In genomic region chr15:100686434-100686833, GRCm38 (mm10) we compare ENCODE assay signal across 11 mouse cellular contexts. TPM values are rescaled to one million over a fixed set of nuclear protein-coding genes. Genes with fewer than 3 reads are reported as not detected.
DNase-seq lines count a peak whose midpoint lies in the region; ATAC-seq and TF ChIP-seq lines count a peak whose summit lies in the region.
"Had no signal": no experiment of that assay in that cellular context is flagged by ENCODE, and none has a peak within 500 bp of the region (broad histone marks: within the 10 kb centered on the region; RNA-seq: fewer than 3 reads in every experiment).

No protein-coding gene starts in this region.

- H3K79me3 ChIP-seq in C2C12 (ENCODE audit: low read depth): peaks cover 2% of the 10 kb centered on the region

- peaks cover 19% of the 10 kb centered on the region for H3K79me2 ChIP-seq in C2C12 (ENCODE audit: control insufficient read depth, insufficient read depth)

- H3K27me3 ChIP-seq in C2C12 (ENCODE audit: control insufficient read depth, insufficient read depth, insufficient read length): no peaks in the 10 kb centered on the region

- no peaks in the 10 kb centered on the region for H3K36me3 ChIP-seq in C2C12 (ENCODE audit: control insufficient read depth, insufficient read depth)
- H3K36me3 ChIP-seq: midbrain, embryonic 12.5 days had no signal

- DNase-seq in MN1 (ENCODE audit: low spot score): peak; percentile 55
- DNase-seq in gastrocnemius, adult 18-20 months (ENCODE audit: low spot score): no peak
- DNase-seq in left cerebral cortex, adult 11 months (ENCODE audit: low spot score): no peak
- no peak for DNase-seq in kidney, postnatal 14 days
- DNase-seq: cerebellum, postnatal 25 days; heart, postnatal 36 days; lung, postnatal 10 days had no signal

- peak overlapping the region; percentile 28 for H3K4me3 ChIP-seq in C2C12 (ENCODE audit: insufficient read depth, poor library complexity, severe bottlenecking)
- H3K4me3 ChIP-seq: midbrain, embryonic 12.5 days had no signal

- TF ChIP-seq CTCF in C2C12 (IDR thresholded peaks at IDR 0.05; ENCODE audit: control insufficient read depth, insufficient read depth, insufficient read length): no peak

- peak overlapping the region; percentile 26 for H3ac ChIP-seq in C2C12 (ENCODE audit: control insufficient read depth, insufficient read length, low read depth)

- ATAC-seq in erythroid progenitor cell, adult 5-6 weeks (replicated peaks; ENCODE audit: low FRiP score, poor library complexity, severe bottlenecking): 0 out of 2 replicates have a peak, but pooled peaks have one; percentile 17
- peak; percentile 22 for ATAC-seq in megakaryocyte-erythroid progenitor cell, adult 5-6 weeks (replicated peaks; ENCODE audit: low FRiP score, low TSS enrichment, poor library complexity, severe bottlenecking)

TF ChIP-seq in C2C12, 6 proteins besides CTCF, POLR2A, EP300 and RAD21:
- no peak for TF ChIP-seq CEBPB (IDR thresholded peaks at IDR 0.05; ENCODE audit: low read depth)
- no peak for TF ChIP-seq MYOD1 (IDR thresholded peaks at IDR 0.05; ENCODE audit: control insufficient read depth, insufficient read length, low read depth)
- no peak for TF ChIP-seq MAX (IDR thresholded peaks at IDR 0.05)

RNA-seq across cellular contexts. Expression of gene Cela1, which starts 1.3 kb away (rescaled TPM):
- polyA plus RNA-seq in C2C12 (2012; fragmentation: generic; extraction: Trizol): 32.1 TPM
- total RNA-seq in erythroid progenitor cell, adult 5-6 weeks (2015; ENCODE audit: low replicate concordance): 56.2 and 77.8 TPM in 2 replicates
- total RNA-seq in erythroid progenitor cell, adult 5-6 weeks (2017; ENCODE audit: low replicate concordance): 26.6 and 30.5 TPM in 2 replicates
- 124 and 168 TPM in 2 replicates for total RNA-seq in megakaryocyte-erythroid progenitor cell, adult 5-6 weeks (2014; fragmentation: Nextera tagmentation)
- total RNA-seq in megakaryocyte-erythroid progenitor cell, adult 5-6 weeks (2017): 87.7 and 112 TPM in 2 replicates
- total RNA-seq in gastrocnemius, adult 18-20 months (2021): 1 to 10 TPM; 1.2 TPM

RNA-seq across cellular contexts. Expression of gene Bin2, which starts 17.1 kb away (rescaled TPM):
- polyA plus RNA-seq in C2C12 (2012; fragmentation: generic; extraction: Trizol): not detected
- 29.8 and 50.5 TPM in 2 replicates for total RNA-seq in erythroid progenitor cell, adult 5-6 weeks (2015; ENCODE audit: low replicate concordance)
- 18.3 and 37.0 TPM in 2 replicates for total RNA-seq in erythroid progenitor cell, adult 5-6 weeks (2017; ENCODE audit: low replicate concordance)
- total RNA-seq in megakaryocyte-erythroid progenitor cell, adult 5-6 weeks (2014; fragmentation: Nextera tagmentation): 33.2 and 37.0 TPM in 2 replicates
- total RNA-seq in megakaryocyte-erythroid progenitor cell, adult 5-6 weeks (2017): 57.3 and 57.4 TPM in 2 replicates
- under 1 TPM; 0.37 to 0.50 TPM for total RNA-seq in gastrocnemius, adult 18-20 months (2021)

RNA-seq across cellular contexts. Expression of gene Galnt6, which starts 42.7 kb away (rescaled TPM):
- polyA plus RNA-seq in C2C12 (2012; fragmentation: generic; extraction: Trizol): 0.29 TPM
- total RNA-seq in erythroid progenitor cell, adult 5-6 weeks (2015; ENCODE audit: low replicate concordance): 1.3 and 3.6 TPM in 2 replicates
- 4.4 and 5.4 TPM in 2 replicates for total RNA-seq in erythroid progenitor cell, adult 5-6 weeks (2017; ENCODE audit: low replicate concordance)
- 22.4 and 22.6 TPM in 2 replicates for total RNA-seq in megakaryocyte-erythroid progenitor cell, adult 5-6 weeks (2014; fragmentation: Nextera tagmentation)
- 26.6 and 39.5 TPM in 2 replicates for total RNA-seq in megakaryocyte-erythroid progenitor cell, adult 5-6 weeks (2017)
- total RNA-seq in gastrocnemius, adult 18-20 months (2021): under 1 TPM in 1 of 2 experiments, not detected in 1; 0.12 TPM

RNA-seq across cellular contexts. Expression of gene Smagp, which starts 49.7 kb away (rescaled TPM):
- polyA plus RNA-seq in C2C12 (2012; fragmentation: generic; extraction: Trizol): 0.21 TPM
- 3.6 TPM in 1 of 2 replicates, not detected in the other for total RNA-seq in erythroid progenitor cell, adult 5-6 weeks (2015; ENCODE audit: low replicate concordance)
- 2.6 TPM in 1 of 2 replicates, not detected in the other for total RNA-seq in erythroid progenitor cell, adult 5-6 weeks (2017; ENCODE audit: low replicate concordance)
- total RNA-seq in megakaryocyte-erythroid progenitor cell, adult 5-6 weeks (2014; fragmentation: Nextera tagmentation): 3.3 and 4.4 TPM in 2 replicates
- total RNA-seq in megakaryocyte-erythroid progenitor cell, adult 5-6 weeks (2017): 4.8 TPM in 1 of 2 replicates, not detected in the other
- 1 to 10 TPM; 2.4 to 4.6 TPM for total RNA-seq in gastrocnemius, adult 18-20 months (2021)

Comparison
In these comparisons a context has a peak if more than half of its experiments do, and no peak if none do; other contexts are left out.
1. RNA of gene Cela1, which starts 1.3 kb away (total RNA-seq): 87.7 to 168 TPM in megakaryocyte-erythroid progenitor cell, adult 5-6 weeks and 26.6 to 77.8 TPM in erythroid progenitor cell, adult 5-6 weeks; 1.2 TPM in gastrocnemius, adult 18-20 months; every median in the first group is over 10 times any median in the second.
2. RNA of gene Bin2, which starts 17.1 kb away (total RNA-seq): 33.2 to 57.4 TPM in megakaryocyte-erythroid progenitor cell, adult 5-6 weeks and 18.3 to 50.5 TPM in erythroid progenitor cell, adult 5-6 weeks; 0.37 to 0.50 TPM in gastrocnemius, adult 18-20 months; every median in the first group is over 10 times any median in the second.